Mouse (Mus musculus) stomach, embryonic 16.5 days (tissue): Measurements from ENCODE around the gene Ckb. TPM values are rescaled to one million over a fixed set of nuclear protein-coding genes. Genes with fewer than 3 reads are reported as not detected.
A peak's percentile ranks its signal among the peaks of the same experiment; 100 is the strongest.

ENCODE experiments used
- ATAC-seq: fragments of 200-750 bp; cut with Nextera tagmentation; 2 replicates; pipeline ENCODE4 v1.8.0; 2017; ENCODE audit warnings: moderate number of reproducible peaks, moderate TSS enrichment; ENCODE audit not compliant: insufficient read depth, low FRiP score
- H3K27ac ChIP-seq: fragments of 300-500 bp; sonication (generic); 2 replicates; pipeline ENCODE4 v1.5.1; 2014; ENCODE audit warnings: low read length
- H3K27me3 ChIP-seq: fragments of 300-500 bp; sonication (generic); 2 replicates; pipeline ENCODE4 v1.6.1; 2014; ENCODE audit warnings: low read length, control low read depth, mixed read lengths; ENCODE audit not compliant: control insufficient read depth, insufficient read depth
- H3K36me3 ChIP-seq: fragments of 300-500 bp; sonication (generic); 2 replicates; pipeline ENCODE4 v1.6.1; 2014; ENCODE audit warnings: low read length; ENCODE audit not compliant: control insufficient read depth, insufficient read depth
- H3K4me1 ChIP-seq: fragments of 300-500 bp; sonication (generic); 2 replicates; pipeline ENCODE4 v1.6.1; 2014; ENCODE audit warnings: low read length, control low read depth, mixed read lengths; ENCODE audit not compliant: control insufficient read depth, insufficient read depth
- H3K4me2 ChIP-seq: fragments of 300-500 bp; sonication (generic); 2 replicates; pipeline ENCODE4 v1.6.1; 2014; ENCODE audit warnings: low read depth, low read length, mixed read lengths
- H3K4me3 ChIP-seq: fragments of 300-500 bp; sonication (generic); replicated peaks from 2 replicates; pipeline ENCODE4 v1.5.1; 2014; ENCODE audit warnings: mild to moderate bottlenecking, low read length
- H3K9ac ChIP-seq: fragments of 300-500 bp; sonication (generic); 2 replicates; pipeline ENCODE4 v1.6.1; 2014; ENCODE audit warnings: low read length
- H3K9me3 ChIP-seq: fragments of 300-500 bp; sonication (generic); replicated peaks from 2 replicates; pipeline ENCODE4 v1.6.1; 2016; ENCODE audit warnings: low read length, control low read depth; ENCODE audit not compliant: control insufficient read depth
- WGBS: fragments of 180-500 bp; shearing (Covaris S2); extraction: QIAGEN DNeasy Blood & Tissue Kit; methylation state at CpG from one replicate; pipeline ENCODE4 v1.1.7; 2014; 5-methylcytosine and 5-hydroxymethylcytosine counted together
- polyA plus RNA-seq: library from polyadenylated mRNA; unstranded; fragments of >200 nt; fragmentation: Nextera tagmentation; extraction: Ambion mirVana; gene quantifications from 2 replicates; pipeline ENCODE4 v1.2.1, GENCODE M21; 2015

Gene Ckb
- polyA plus RNA-seq, 1 experiment from 2014 or later: 698 TPM

- no peak overlapping the region for H3K4me3 ChIP-seq
- 0 out of 2 replicates have a peak overlapping the region, but pooled peaks have one; percentile 10 for H3K4me2 ChIP-seq
- H3K9ac ChIP-seq: peak overlapping the region; percentile 40; the same call in 1 of the 2 replicates
- 60% methylated on average over 13 of the region's 13 CpGs for WGBS
- peak overlapping the region; percentile 62; the same call in 1 of the 2 replicates for H3K27ac ChIP-seq
- ATAC-seq: 0 out of 2 replicates have a peak, but pooled peaks have one; percentile 5
- no peaks in the 10 kb centered on the region for H3K36me3 ChIP-seq
- H3K9me3 ChIP-seq: no peaks in the 10 kb centered on the region
- peaks cover 29% of the 10 kb centered on the region for H3K4me1 ChIP-seq
- no peaks in the 10 kb centered on the region for H3K27me3 ChIP-seq
Observed at GRCm38 (mm10) chr12:111694880-111695804, 23.0 kb upstream of the Ckb start.

DNA sequence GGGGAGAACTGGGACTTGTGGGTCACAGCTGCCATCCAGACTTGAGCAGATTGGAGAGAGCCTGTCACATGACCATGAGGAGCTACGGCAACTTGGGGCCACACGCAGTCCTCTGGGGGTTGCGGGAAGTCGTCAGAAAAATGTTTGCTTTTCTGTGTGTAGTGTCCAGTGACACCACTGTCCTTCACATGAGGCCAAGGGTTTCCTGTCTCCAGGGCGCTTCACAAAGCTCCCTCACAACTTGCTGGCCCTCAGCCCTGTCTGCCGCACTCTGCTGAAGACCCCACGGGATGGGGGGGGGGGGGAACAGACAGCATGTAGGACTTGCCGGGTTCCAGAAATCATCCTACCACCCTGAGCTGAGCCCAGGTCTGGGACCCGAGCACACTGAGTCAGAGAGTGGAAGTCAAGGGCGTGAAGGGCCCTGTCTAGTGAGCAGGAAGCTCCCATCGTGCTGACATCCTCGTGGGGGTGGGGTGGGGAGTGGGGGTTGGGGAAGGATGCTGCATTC is 22.2 kb upstream of the Ckb start:
- peak; percentile 18 for ATAC-seq
- Histone ChIP-seq H3K9me3 (no peaks in the 10 kb centered on the region), H3K4me3 (no peak overlapping the region), H3K27me3 (no peaks in the 10 kb centered on the region), H3K9ac (peak overlapping the region; percentile 58), H3K27ac (peak overlapping the region; percentile 62), H3K4me2 (0 out of 2 replicates have a peak overlapping the region, but pooled peaks have one; percentile 15), H3K36me3 (no peaks in the 10 kb centered on the region), H3K4me1 (peaks cover 29% of the 10 kb centered on the region)
- WGBS: 21% methylated on average over 12 of the region's 12 CpGs

- Histone ChIP-seq H3K4me3 (no peak overlapping the region), H3K36me3 (no peaks in the 10 kb centered on the region), H3K27me3 (no peaks in the 10 kb centered on the region), H3K4me1 (peaks cover 29% of the 10 kb centered on the region), H3K4me2 (0 out of 2 replicates have a peak overlapping the region, but pooled peaks have one; percentile 15), H3K27ac (peak overlapping the region; percentile 62; the same call in 1 of the 2 replicates), H3K9me3 (no peaks in the 10 kb centered on the region), H3K9ac (peak overlapping the region; percentile 58)
- 54% methylated on average over 18 of the region's 18 CpGs for WGBS
- ATAC-seq: peak; percentile 20
Observed at GRCm38 (mm10) chr12:111693341-111694270, 21.5 kb upstream of the Ckb start.

- Histone ChIP-seq H3K9ac (no peak overlapping the region), H3K4me1 (peaks cover 32% of the 10 kb centered on the region), H3K4me3 (no peak overlapping the region)
Observed at GRCm38 (mm10) chr12:111692899-111693298, 20.8 kb upstream of the Ckb start.

GRCm38 (mm10) chr12:111691346-111691872 is 19.3 kb upstream of the Ckb start:
- ATAC-seq: no peak
- WGBS: 20% methylated on average over 5 of the region's 5 CpGs
- Histone ChIP-seq H3K4me3 (no peak overlapping the region), H3K9me3 (no peaks in the 10 kb centered on the region), H3K27ac (peak overlapping the region; percentile 33; the same call in 1 of the 2 replicates), H3K36me3 (no peaks in the 10 kb centered on the region), H3K27me3 (no peaks in the 10 kb centered on the region), H3K4me2 (no peak overlapping the region), H3K4me1 (peaks cover 44% of the 10 kb centered on the region), H3K9ac (peak overlapping the region; percentile 38; the same call in 1 of the 2 replicates)

More at GRCm38 (mm10) chr12:111692899-111693298, 20.8 kb upstream of the Ckb start:
- no peaks in the 10 kb centered on the region for H3K36me3 ChIP-seq
- H3K27ac ChIP-seq: peak overlapping the region; percentile 62; the same call in 1 of the 2 replicates
- H3K27me3 ChIP-seq: no peaks in the 10 kb centered on the region
- no peak for ATAC-seq
- H3K9me3 ChIP-seq: no peaks in the 10 kb centered on the region
- no peak overlapping the region for H3K4me2 ChIP-seq
- 88% methylated on average over 5 of the region's 5 CpGs for WGBS

DNA sequence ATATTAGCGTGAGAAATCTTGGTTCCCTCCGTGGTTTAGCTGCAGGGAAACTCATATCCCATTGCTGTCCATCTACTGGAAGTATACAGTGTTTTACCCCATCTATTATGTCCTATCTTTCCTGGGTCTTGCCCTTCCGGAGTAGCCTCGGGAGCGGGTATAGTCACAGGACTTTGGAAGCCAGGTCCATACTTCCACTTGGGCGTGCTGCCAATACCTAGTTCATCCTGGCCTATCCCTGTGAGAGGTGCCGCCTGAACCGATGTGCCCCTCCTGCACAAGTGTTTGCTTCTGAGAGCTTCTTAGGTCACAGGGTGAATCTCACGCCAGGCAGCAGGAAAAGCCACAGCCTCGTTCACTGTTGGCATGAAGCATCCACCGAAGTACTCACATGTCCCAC is 17.3 kb upstream of the Ckb start:
- Histone ChIP-seq H3K4me3 (no peak overlapping the region), H3K4me2 (no peak overlapping the region), H3K36me3 (no peaks in the 10 kb centered on the region), H3K9ac (no peak overlapping the region), H3K27me3 (no peaks in the 10 kb centered on the region), H3K27ac (no peak overlapping the region), H3K9me3 (no peaks in the 10 kb centered on the region), H3K4me1 (peaks cover 36% of the 10 kb centered on the region)
- ATAC-seq: no peak
- 65% methylated on average over 11 of the region's 11 CpGs for WGBS

- Histone ChIP-seq H3K4me1 (peaks cover 24% of the 10 kb centered on the region), H3K9me3 (no peaks in the 10 kb centered on the region), H3K4me3 (no peak overlapping the region), H3K9ac (peak overlapping the region; percentile 57), H3K27me3 (no peaks in the 10 kb centered on the region), H3K27ac (peak overlapping the region; percentile 85), H3K36me3 (0 out of 2 replicates have a peak, but pooled peaks cover 4% of the 10 kb centered on the region), H3K4me2 (no peak overlapping the region)
- ATAC-seq: no peak
- 43% methylated on average over 2 of the region's 2 CpGs for WGBS
Observed at GRCm38 (mm10) chr12:111688069-111688428, 15.9 kb upstream of the Ckb start.

DNA sequence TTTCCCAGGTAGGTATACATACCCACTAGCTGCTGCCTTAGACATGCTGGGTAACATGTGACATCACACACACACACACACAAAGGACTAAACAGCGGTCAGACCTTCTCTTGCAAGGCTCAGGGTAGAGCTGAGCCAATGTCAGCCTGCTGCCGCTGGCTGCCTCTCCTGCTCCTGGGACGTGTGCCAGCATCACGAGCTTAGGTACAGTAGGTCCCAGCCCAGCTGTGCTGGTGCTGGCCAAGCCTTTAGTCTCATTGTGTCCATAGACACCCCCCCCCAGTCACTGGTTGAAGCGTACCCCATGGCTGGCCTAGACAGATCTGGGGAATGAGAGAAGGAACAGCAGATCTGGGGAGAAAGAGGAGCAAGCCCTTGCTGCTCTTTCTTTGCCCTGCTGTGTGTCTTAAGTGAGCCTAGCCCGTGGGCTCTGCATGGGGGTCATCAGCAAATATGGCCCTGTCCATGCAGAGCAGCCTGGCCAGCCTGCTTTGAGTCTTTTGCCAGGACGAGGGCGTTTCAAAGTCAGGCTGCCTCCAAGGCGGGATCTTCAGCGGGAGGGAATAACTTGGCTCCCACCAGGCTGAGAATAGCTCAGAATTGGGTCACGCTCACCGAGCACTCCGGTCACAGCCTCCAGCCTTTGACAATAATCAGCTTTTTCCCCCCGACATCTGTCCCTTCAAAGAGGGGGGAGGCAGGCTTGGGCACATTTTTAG is 15.4 kb upstream of the Ckb start:
- H3K4me2 ChIP-seq: no peak overlapping the region; the same call in 1 of the 2 replicates
- peak; percentile 69 for ATAC-seq

More for the DNA sequence above, 15.4 kb upstream of the Ckb start:
- H3K9me3 ChIP-seq: no peaks in the 10 kb centered on the region
- WGBS: 27% methylated on average over 14 of the region's 14 CpGs
- H3K27ac ChIP-seq: peak overlapping the region; percentile 85
- H3K9ac ChIP-seq: peak overlapping the region; percentile 57
- no peaks in the 10 kb centered on the region for H3K27me3 ChIP-seq
- peaks cover 29% of the 10 kb centered on the region for H3K4me1 ChIP-seq
- no peak overlapping the region for H3K4me3 ChIP-seq
- H3K36me3 ChIP-seq: 0 out of 2 replicates have a peak, but pooled peaks cover 4% of the 10 kb centered on the region
